Mouse (Mus musculus) heart, adult 2 months (tissue): ENCODE results near the gene Trim38. TPM values are rescaled to one million over a fixed set of nuclear protein-coding genes. Genes with fewer than 3 reads are reported as not detected.

Experiments used
- DNase-seq, 2 experiments: peaks; one replicate each; pipeline ENCODE4 v3.0.0; 2021
- H3K27ac ChIP-seq: fragments of 200-600 bp; 2 replicates; pipeline ENCODE4 v1.8.1; 2022
- H3K27me3 ChIP-seq: fragments of 200-500 bp; 2 replicates; pipeline ENCODE4 v1.6.1; 2012; ENCODE audit warnings: mild to moderate bottlenecking, low read length, inconsistent platforms, mixed read lengths; ENCODE audit not compliant: control insufficient read depth, insufficient read depth
- H3K36me3 ChIP-seq: fragments of 200-500 bp; 2 replicates; pipeline ENCODE4 v1.6.1; 2012; ENCODE audit warnings: low read length, inconsistent platforms; ENCODE audit not compliant: control insufficient read depth, insufficient read depth
- H3K4me1 ChIP-seq: fragments of 200-500 bp; 2 replicates; pipeline ENCODE4 v1.6.1; 2011; ENCODE audit warnings: low read length; ENCODE audit not compliant: control insufficient read depth, insufficient read depth
- H3K4me3 ChIP-seq: fragments of 200-600 bp; 2 replicates; pipeline ENCODE4 v1.8.1; 2022
- H3K79me2 ChIP-seq: fragments of 200-500 bp; replicated peaks from 2 replicates; pipeline ENCODE4 v1.6.1; 2012; ENCODE audit warnings: mild to moderate bottlenecking, inconsistent platforms, low read length, moderate library complexity, mixed read lengths; ENCODE audit not compliant: control insufficient read depth, insufficient read depth
- H3K9ac ChIP-seq: fragments of 200-500 bp; 2 replicates; pipeline ENCODE4 v1.6.1; 2012; ENCODE audit warnings: low read depth, mild to moderate bottlenecking, control low read depth, inconsistent platforms, low read length, mixed read lengths
- CTCF ChIP-seq: fragments of 200-600 bp; IDR thresholded peaks from 2 replicates; pipeline ENCODE4 v1.8.1; 2022; ENCODE audit warnings: antibody characterized with exemption, mild to moderate bottlenecking, moderate library complexity
- EP300 ChIP-seq: fragments of 200-500 bp; IDR thresholded peaks from 2 replicates; pipeline ENCODE4 v1.6.1; 2011; ENCODE audit warnings: low read depth, low read length, control low read depth; ENCODE audit not compliant: insufficient read depth
- POLR2A ChIP-seq: fragments of 200-500 bp; IDR thresholded peaks from 2 replicates; pipeline ENCODE4 v1.6.1; 2011; ENCODE audit warnings: mild to moderate bottlenecking, low read depth, low read length, control low read depth; ENCODE audit not compliant: insufficient read depth
- WGBS: fragments of 180-500 bp; shearing (Covaris S2); methylation state at CpG from one replicate; pipeline ENCODE4 v1.1.7; 2018; 5-methylcytosine and 5-hydroxymethylcytosine counted together
- intact Hi-C: fragments of 180-260 bp; cut with DNase I; formaldehyde crosslinking; loops from one replicate; pipeline ENCODE4 v1.15.1; 2025
- microRNA-seq, 2 experiments: library from miRNA; unstranded; fragments of <30 nt; microRNA quantifications; one replicate each; pipeline ENCODE4 v1.2.0; 2021
- polyA plus RNA-seq: library from polyadenylated mRNA; depleted of rRNA; stranded (reverse); fragments of >200 nt; gene quantifications from 2 replicates; pipeline ENCODE4 v1.2.3, GENCODE M21; 2012; rRNA removed
- total RNA-seq, 2 experiments: library from RNA; stranded (reverse); gene quantifications; 2 replicates each; pipeline ENCODE4 v1.2.3; 2021

Gene Trim38
- total and polyA plus RNA-seq, 3 experiments, result 0.08 to 0.11 TPM; not detected in 1

- H3K27me3 ChIP-seq, result no peaks in the 10 kb centered on the region
- no peak overlapping the region for H3K27ac ChIP-seq
- WGBS, result 12% methylated on average over 6 of the region's 6 CpGs
- H3K9ac ChIP-seq, result no peak overlapping the region
- H3K36me3 ChIP-seq, result no peaks in the 10 kb centered on the region
- TF ChIP-seq EP300 (no peak), CTCF (peak; percentile 69), POLR2A (no peak)
- no peaks in the 10 kb centered on the region for H3K79me2 ChIP-seq
- intact Hi-C loops, result loop anchor here (2.0 to 5.0 kb wide), 3 partner anchors 52 to 449 kb away; partner anchors contain the start of gene Carmil1
- H3K4me1 ChIP-seq, result no peaks in the 10 kb centered on the region
- H3K4me3 ChIP-seq, result no peak overlapping the region
- DNase-seq, result no peak
Observed at GRCm38 (mm10) chr13:23833053-23833452, 63.3 kb downstream of the Trim38 start.

GRCm38 (mm10) chr13:23834836-23835235 lies 65.1 kb downstream of the Trim38 start:
- WGBS, result 89% methylated on average over 5 of the region's 5 CpGs
- no peak overlapping the region for H3K4me3 ChIP-seq
- intact Hi-C loops, result loop anchor here (2.0 to 5.0 kb wide), 2 partner anchors 447 to 456 kb away; partner anchors contain the start of gene Carmil1

GRCm38 (mm10) chr13:23836630-23837029 lies 66.9 kb downstream of the Trim38 start:
- Histone ChIP-seq H3K79me2 (no peaks in the 10 kb centered on the region), H3K9ac (no peak overlapping the region), H3K36me3 (no peaks in the 10 kb centered on the region), H3K27ac (no peak overlapping the region), H3K27me3 (no peaks in the 10 kb centered on the region), H3K4me1 (no peaks in the 10 kb centered on the region), H3K4me3 (no peak overlapping the region)
- no peak for TF ChIP-seq EP300
- no peak for TF ChIP-seq CTCF
- no peak for TF ChIP-seq POLR2A
- DNase-seq, result no peak
- 81% methylated on average over 5 of the region's 5 CpGs for WGBS
- intact Hi-C loops, result no loop called here

More at GRCm38 (mm10) chr13:23834836-23835235, 65.1 kb downstream of the Trim38 start:
- no peak overlapping the region for H3K27ac ChIP-seq
- no peaks in the 10 kb centered on the region for H3K36me3 ChIP-seq
- no peaks in the 10 kb centered on the region for H3K27me3 ChIP-seq
- TF ChIP-seq CTCF, result no peak
- TF ChIP-seq POLR2A, result no peak
- TF ChIP-seq EP300, result no peak
- no peaks in the 10 kb centered on the region for H3K79me2 ChIP-seq
- H3K4me1 ChIP-seq, result no peaks in the 10 kb centered on the region
- H3K9ac ChIP-seq, result no peak overlapping the region
- DNase-seq, result no peak

- Histone ChIP-seq H3K4me1 (no peaks in the 10 kb centered on the region), H3K4me3 (no peak within 1 kb of the TSS), H3K9ac (no peak within 1 kb of the TSS), H3K27ac (no peak within 1 kb of the TSS), H3K36me3 (no peaks in the 10 kb centered on the region), H3K79me2 (no peaks in the 10 kb centered on the region), H3K27me3 (no peaks in the 10 kb centered on the region)
- no peak for DNase-seq
- TF ChIP-seq CTCF, result no peak
- no peak for TF ChIP-seq POLR2A
- TF ChIP-seq EP300, result no peak
- WGBS, result 79% methylated on average over 2 of the region's 2 CpGs
- intact Hi-C loops, result no loop called here
Observed at GRCm38 (mm10) chr13:23839308-23839707, 69.6 kb downstream of the Trim38 start, which contains the start of gene Slc17a3. Gene Slc17a3 (plus strand): TSS chr13:23839434.

Small RNA genes within 50 kb of the gene (microRNA-seq; reads per million reads assigned to microRNA genes)
- gene Gm44314, result 0 reads per million in 2 experiments
- 0 reads per million in 2 experiments for gene Gm44484

Other genes starting within 250 kb of the Trim38 start
Only the 30 nearest of the 37 such genes appear.
- gene Hist1h1d, start 216.7 kb upstream of the Trim38 start, total RNA-seq, result under 1 TPM; 0.86 to 0.91 TPM
- gene Hist1h1d, start 216.7 kb upstream of the Trim38 start, polyA plus RNA-seq, result 0.04 and 0.09 TPM in 2 replicates
- gene Hist1h3e, start 207.5 kb upstream of the Trim38 start, total RNA-seq, result 10 to 100 TPM; 14.0 to 14.6 TPM
- 1.8 and 2.0 TPM in 2 replicates for gene Hist1h3e, start 207.5 kb upstream of the Trim38 start, polyA plus RNA-seq
- gene Hist1h2ae, start 198.7 kb upstream of the Trim38 start, total RNA-seq, result 1 to 10 TPM; 1.8 to 2.8 TPM
- gene Hist1h2ae, start 198.7 kb upstream of the Trim38 start, polyA plus RNA-seq, result 0.49 and 0.50 TPM in 2 replicates
- gene Hist1h2bg, start 198.5 kb upstream of the Trim38 start, total RNA-seq, result 10 to 100 TPM; 16.4 to 19.5 TPM
- gene Hist1h2bg, start 198.5 kb upstream of the Trim38 start, polyA plus RNA-seq, result 3.3 TPM in 2 replicates
- 1 to 10 TPM; 5.2 to 8.4 TPM for gene Hist1h2bf, start 195.7 kb upstream of the Trim38 start, total RNA-seq
- 1.00 TPM in 1 of 2 replicates, not detected in the other for gene Hist1h2bf, start 195.7 kb upstream of the Trim38 start, polyA plus RNA-seq
- gene Hist1h2ad, start 195.5 kb upstream of the Trim38 start, total RNA-seq, result 1 to 10 TPM; 1.4 to 2.8 TPM
- 0.61 TPM in 1 of 2 replicates, not detected in the other for gene Hist1h2ad, start 195.5 kb upstream of the Trim38 start, polyA plus RNA-seq
- gene Hist1h3d, start 194.2 kb upstream of the Trim38 start, total RNA-seq, result 1 to 10 TPM; 1.5 to 2.3 TPM
- gene Hist1h3d, start 194.2 kb upstream of the Trim38 start, polyA plus RNA-seq, result 1.1 and 1.6 TPM in 2 replicates
- gene Hist1h4d, start 188.3 kb upstream of the Trim38 start, total RNA-seq, result 10 to 100 TPM; 47.3 to 51.7 TPM
- gene Hist1h4d, start 188.3 kb upstream of the Trim38 start, polyA plus RNA-seq, result 1.7 and 2.5 TPM in 2 replicates
- 1 to 10 TPM; 8.8 to 9.8 TPM for gene Hist1h2be, start 148.8 kb upstream of the Trim38 start, total RNA-seq
- gene Hist1h2be, start 148.8 kb upstream of the Trim38 start, polyA plus RNA-seq, result 2.4 and 4.9 TPM in 2 replicates
- gene Hist1h1e, start 147.4 kb upstream of the Trim38 start, total RNA-seq, result 10 to 100 TPM; 20.4 to 28.8 TPM
- 1.3 and 3.2 TPM in 2 replicates for gene Hist1h1e, start 147.4 kb upstream of the Trim38 start, polyA plus RNA-seq
- 1 to 10 TPM; 1.3 to 1.6 TPM for gene Hist1h2ac, start 86.0 kb upstream of the Trim38 start, total RNA-seq
- 0.57 and 0.76 TPM in 2 replicates for gene Hist1h2ac, start 86.0 kb upstream of the Trim38 start, polyA plus RNA-seq
- 10 to 100 TPM; 73.4 to 78.7 TPM for gene Hist1h2bc, start 85.7 kb upstream of the Trim38 start, total RNA-seq
- 119 and 135 TPM in 2 replicates for gene Hist1h2bc, start 85.7 kb upstream of the Trim38 start, polyA plus RNA-seq
- not detected for gene Hist1h1t, start 74.1 kb upstream of the Trim38 start, total RNA-seq
- gene Hist1h1t, start 74.1 kb upstream of the Trim38 start, polyA plus RNA-seq, result not detected in 2 replicates
- gene Hist1h4c, start 71.5 kb upstream of the Trim38 start, total RNA-seq, result 10 to 100 TPM; 42.3 to 45.8 TPM
- gene Hist1h4c, start 71.5 kb upstream of the Trim38 start, polyA plus RNA-seq, result 1.5 and 3.2 TPM in 2 replicates
- 10 to 100 TPM; 58.9 to 62.8 TPM for gene Hfe, start 59.1 kb upstream of the Trim38 start, total RNA-seq
- 16.8 and 21.1 TPM in 2 replicates for gene Hfe, start 59.1 kb upstream of the Trim38 start, polyA plus RNA-seq
- gene Hist1h1c, start 31.1 kb upstream of the Trim38 start, total RNA-seq, result 100 to 1,000 TPM; 147 to 185 TPM
- 55.5 and 80.0 TPM in 2 replicates for gene Hist1h1c, start 31.1 kb upstream of the Trim38 start, polyA plus RNA-seq
- 1 to 10 TPM in 1 of 2 experiments, not detected in 1; 2.5 TPM for gene Hist1h3c, start 24.3 kb upstream of the Trim38 start, total RNA-seq
- 0.64 TPM in 1 of 2 replicates, not detected in the other for gene Hist1h3c, start 24.3 kb upstream of the Trim38 start, polyA plus RNA-seq
- 1 to 10 TPM; 3.2 to 4.9 TPM for gene Hist1h2bb, start 23.2 kb upstream of the Trim38 start, total RNA-seq
- gene Hist1h2bb, start 23.2 kb upstream of the Trim38 start, polyA plus RNA-seq, result 0.47 and 0.76 TPM in 2 replicates
- gene Hist1h2ab, start 18.8 kb upstream of the Trim38 start, total RNA-seq, result 1 to 10 TPM; 4.4 to 6.7 TPM
- 0.51 TPM in 1 of 2 replicates, not detected in the other for gene Hist1h2ab, start 18.8 kb upstream of the Trim38 start, polyA plus RNA-seq
- gene Hist1h3b, start 17.6 kb upstream of the Trim38 start, total RNA-seq, result 1 to 10 TPM; 6.4 to 8.0 TPM
- 1.7 TPM in 1 of 2 replicates, not detected in the other for gene Hist1h3b, start 17.6 kb upstream of the Trim38 start, polyA plus RNA-seq
- 10 to 100 TPM in 1 of 2 experiments, 1 to 10 TPM in 1; 4.9 to 11.3 TPM for gene Hist1h4b, start 12.9 kb upstream of the Trim38 start, total RNA-seq
- 1.1 TPM in 1 of 2 replicates, not detected in the other for gene Hist1h4b, start 12.9 kb upstream of the Trim38 start, polyA plus RNA-seq
- 1 to 10 TPM; 6.2 to 7.2 TPM for gene Hist1h4a, start 8.7 kb upstream of the Trim38 start, total RNA-seq
- 0.47 TPM in 1 of 2 replicates, not detected in the other for gene Hist1h4a, start 8.7 kb upstream of the Trim38 start, polyA plus RNA-seq
- gene Hist1h3a, start 7.5 kb upstream of the Trim38 start, total RNA-seq, result 1 to 10 TPM; 5.1 to 8.9 TPM
- not detected in 2 replicates for gene Hist1h3a, start 7.5 kb upstream of the Trim38 start, polyA plus RNA-seq
- gene Hist1h1a, start 6.2 kb upstream of the Trim38 start, total RNA-seq, result 1 to 10 TPM; 2.0 to 3.4 TPM
- gene Hist1h1a, start 6.2 kb upstream of the Trim38 start, polyA plus RNA-seq, result 0.21 and 0.26 TPM in 2 replicates
- gene Slc17a2, start 37.1 kb downstream of the Trim38 start, total RNA-seq, result not detected
- gene Slc17a2, start 37.1 kb downstream of the Trim38 start, polyA plus RNA-seq, result 0.06 and 0.09 TPM in 2 replicates
- gene Slc17a3, start 69.5 kb downstream of the Trim38 start, total RNA-seq, result not detected
- not detected in 2 replicates for gene Slc17a3, start 69.5 kb downstream of the Trim38 start, polyA plus RNA-seq
- not detected for gene Slc17a1, start 97.8 kb downstream of the Trim38 start, total RNA-seq
- not detected in 2 replicates for gene Slc17a1, start 97.8 kb downstream of the Trim38 start, polyA plus RNA-seq
- not detected for gene Slc17a4, start 145.1 kb downstream of the Trim38 start, total RNA-seq
- not detected in 2 replicates for gene Slc17a4, start 145.1 kb downstream of the Trim38 start, polyA plus RNA-seq
- gene Hist1h2ba, start 164.2 kb downstream of the Trim38 start, total RNA-seq, result not detected
- gene Hist1h2ba, start 164.2 kb downstream of the Trim38 start, polyA plus RNA-seq, result not detected in 2 replicates
- gene Hist1h2aa, start 164.5 kb downstream of the Trim38 start, total RNA-seq, result not detected
- not detected in 2 replicates for gene Hist1h2aa, start 164.5 kb downstream of the Trim38 start, polyA plus RNA-seq